Mouse (Mus musculus): ENCODE results near the gene Ezr.

Ezr gene

DNA sequence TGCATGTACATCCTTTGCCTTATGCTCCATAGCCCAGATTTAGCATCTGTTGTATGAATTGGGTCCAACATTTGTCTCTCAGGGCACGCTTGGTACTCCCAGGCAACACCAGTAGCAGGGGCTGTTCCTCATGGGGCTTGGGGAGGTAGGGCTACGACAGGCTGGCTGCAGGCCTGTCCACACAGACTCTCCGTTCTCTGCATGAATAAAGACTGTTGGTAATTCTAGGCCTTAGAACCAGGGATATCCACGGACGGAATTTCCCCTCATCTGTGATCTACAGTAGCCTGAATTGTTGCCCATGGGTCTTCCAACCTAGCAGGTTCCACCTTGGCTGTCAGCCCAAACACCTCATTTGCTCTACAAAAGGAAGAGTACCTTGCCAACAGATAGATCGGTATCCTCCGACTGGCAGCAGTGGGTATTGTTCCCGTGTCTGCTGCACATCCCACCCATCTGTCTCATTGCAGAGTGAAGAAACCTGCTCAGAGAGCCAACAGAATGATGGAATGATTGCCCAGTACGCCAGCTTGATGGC, 7.1 kb upstream of the Ezr start:
- DNase-seq (ENCODE audit: low spot score in 2 of 2), result no peak

DNA sequence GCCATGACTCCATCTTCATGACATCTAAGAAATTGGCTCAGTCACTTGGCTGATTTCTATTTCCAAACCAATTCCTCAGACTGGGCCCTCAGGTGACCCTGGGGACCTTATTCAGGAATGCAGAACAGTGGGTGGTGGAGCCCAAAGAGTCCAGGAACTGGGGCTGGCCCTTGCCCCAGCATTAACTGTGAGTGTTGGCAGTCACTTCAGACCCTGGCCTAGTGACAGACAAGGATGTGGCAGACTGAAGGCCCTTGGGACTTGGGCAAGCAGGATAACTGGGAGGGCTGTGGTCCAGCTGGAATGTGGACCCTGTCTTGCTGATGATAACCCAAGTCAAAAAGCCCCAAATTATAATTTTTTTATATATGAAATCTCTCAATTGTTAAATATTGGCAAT, 6.5 kb upstream of the Ezr start:
- DNase-seq (ENCODE audit: low spot score in 2 of 2), result no peak

GRCm38 (mm10) chr17:6787241-6787640, 4.7 kb upstream of the Ezr start:
- no peak for DNase-seq (ENCODE audit: low spot score in 2 of 2)

- DNase-seq (ENCODE audit: low spot score in 2 of 2), result no peak
Measured at GRCm38 (mm10) chr17:6783756-6784357, 1.3 kb upstream of the Ezr start.

- peak in 1 of 2 experiments; percentile 25 for DNase-seq (ENCODE audit: low spot score in 2 of 2)
Measured at GRCm38 (mm10) chr17:6783006-6783661, 550 bp upstream of the Ezr start.

GRCm38 (mm10) chr17:6782033-6782526, 504 bp downstream of the Ezr start:
- peak in 1 of 2 experiments; percentile 32 for DNase-seq (ENCODE audit: low spot score in 2 of 2)

- DNase-seq (ENCODE audit: low spot score in 2 of 2), result no peak
Measured at GRCm38 (mm10) chr17:6781273-6781672, 1.3 kb downstream of the Ezr start.

DNA sequence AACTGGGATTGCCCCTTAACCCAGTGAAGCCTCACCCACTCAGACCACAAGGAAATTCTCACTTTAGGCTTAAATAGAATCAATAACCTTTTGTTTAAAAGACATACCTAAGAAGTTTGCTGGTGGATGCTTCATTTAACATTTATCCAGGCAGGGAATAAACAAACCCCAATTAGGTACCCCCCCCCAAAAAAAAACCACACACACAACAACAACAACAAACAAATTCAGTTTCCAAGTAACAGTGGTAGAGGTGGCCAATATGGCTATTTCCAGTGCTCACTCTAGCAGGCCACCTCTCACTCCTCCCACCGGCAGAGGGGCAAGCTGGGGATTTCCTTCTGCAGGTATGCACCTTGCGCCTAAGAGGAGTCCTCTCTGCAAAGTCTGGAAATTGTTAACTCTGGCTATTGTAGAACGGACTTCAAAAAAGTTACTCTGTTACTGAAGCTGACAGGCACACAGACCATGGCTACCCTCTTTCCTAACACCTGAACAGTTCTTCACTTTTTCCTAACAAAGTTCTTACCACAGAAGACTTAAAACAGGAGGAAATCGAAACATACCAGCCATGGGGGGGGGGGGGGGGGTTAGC, 2.0 kb downstream of the Ezr start:
- no peak for DNase-seq (ENCODE audit: low spot score in 2 of 2)

GRCm38 (mm10) chr17:6779632-6780031, 3.0 kb downstream of the Ezr start:
- DNase-seq (ENCODE audit: low spot score in 2 of 2), result no peak

DNA sequence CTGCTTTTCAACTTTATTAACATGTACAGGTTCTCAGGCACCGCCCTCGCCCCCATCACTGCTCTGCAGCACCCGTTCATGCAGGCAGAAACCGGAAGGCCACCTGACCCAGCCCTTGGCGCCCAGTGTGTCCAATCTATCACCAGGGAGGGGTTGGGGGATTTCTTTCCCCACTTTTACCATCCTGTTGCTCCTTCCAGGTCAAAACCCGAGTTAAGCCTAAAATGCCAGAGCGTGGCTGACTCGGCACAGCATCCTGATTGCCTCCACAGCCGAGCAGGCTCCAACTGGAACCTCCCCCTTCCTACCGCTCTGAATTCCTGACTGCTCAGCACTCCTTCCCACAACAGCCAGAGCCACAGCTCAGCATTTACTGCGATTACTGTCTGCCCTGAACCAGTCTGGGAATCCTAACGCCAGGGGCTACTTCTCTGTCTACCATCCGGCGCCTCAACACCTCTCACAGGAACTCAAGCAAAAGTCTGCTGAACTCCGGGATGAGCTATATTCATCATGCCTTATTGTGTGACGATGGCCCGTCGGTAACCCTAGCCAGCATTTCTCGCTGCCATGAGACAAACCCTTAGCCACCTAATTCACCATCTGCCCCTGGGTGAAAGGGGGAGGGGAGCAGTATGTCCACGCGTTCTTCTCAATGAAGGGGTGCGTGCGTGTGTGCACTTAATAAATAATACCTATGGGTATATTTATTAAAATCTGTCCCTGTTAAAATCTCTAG, 3.6 kb downstream of the Ezr start:
- peak; percentile 51 to 53 for DNase-seq (ENCODE audit: low spot score in 2 of 2)

DNA sequence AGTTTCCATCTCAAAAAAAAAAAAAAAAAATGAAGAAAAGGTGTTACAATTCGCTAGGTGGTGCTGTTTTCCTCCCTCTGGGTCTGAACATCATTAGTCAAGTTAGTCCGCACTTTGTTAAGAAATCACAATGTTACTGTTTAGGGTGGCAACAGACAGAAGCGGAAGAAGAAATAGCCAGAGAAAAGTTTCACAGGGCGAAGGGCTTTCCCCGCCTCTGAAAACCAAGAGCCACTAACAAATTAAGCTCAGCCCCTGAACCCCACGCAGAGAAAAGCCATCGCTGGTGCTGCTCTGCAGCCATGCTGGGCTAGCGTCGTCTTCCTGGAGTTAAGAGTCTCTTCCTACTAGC, 4.3 kb downstream of the Ezr start:
- DNase-seq (ENCODE audit: low spot score in 2 of 2), result peak; percentile 69 to 73

DNA sequence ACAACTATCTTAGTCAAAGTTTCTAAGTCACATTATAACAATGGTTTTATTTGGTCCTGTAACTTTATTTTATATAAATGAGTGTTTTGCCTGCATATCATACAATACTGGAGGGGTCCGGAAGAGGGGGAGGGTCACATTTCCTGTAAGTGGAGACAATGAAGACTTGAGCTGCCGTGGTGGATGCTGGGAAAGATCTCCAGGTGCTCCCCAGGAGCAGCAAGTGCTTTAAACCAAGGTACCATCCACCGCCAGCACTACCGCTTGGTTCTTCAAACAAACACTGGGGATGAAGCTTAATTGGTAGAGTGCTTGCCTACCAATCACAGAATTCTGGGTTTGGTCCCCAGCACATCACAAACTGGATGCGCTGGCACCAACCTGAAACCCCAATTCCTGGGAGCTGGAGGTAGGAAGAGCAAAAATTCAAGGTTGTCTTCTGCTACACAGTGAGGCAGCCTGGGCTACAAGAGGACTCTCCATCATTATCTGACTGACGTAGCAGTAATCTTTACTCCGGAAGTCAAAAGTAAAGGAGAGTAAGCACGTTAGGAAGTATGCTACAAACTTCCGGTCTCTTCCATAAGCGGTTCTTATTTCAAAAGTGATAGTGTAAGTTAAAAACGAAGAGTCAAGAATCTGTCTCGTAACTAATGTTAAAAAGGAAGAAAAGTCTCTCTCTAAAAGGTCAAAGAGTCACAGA, 4.8 kb downstream of the Ezr start:
- no peak for DNase-seq (ENCODE audit: low spot score in 2 of 2)

- DNase-seq (ENCODE audit: low spot score in 2 of 2), result no peak
Measured at GRCm38 (mm10) chr17:6777061-6777460, 5.5 kb downstream of the Ezr start.

- DNase-seq (ENCODE audit: low spot score in 2 of 2), result no peak
Measured at GRCm38 (mm10) chr17:6776576-6776975, 6.0 kb downstream of the Ezr start.

GRCm38 (mm10) chr17:6776123-6776522, 6.5 kb downstream of the Ezr start:
- no peak for DNase-seq (ENCODE audit: low spot score in 2 of 2)

GRCm38 (mm10) chr17:6775671-6776070, 6.9 kb downstream of the Ezr start:
- no peak for DNase-seq (ENCODE audit: low spot score in 2 of 2)

DNA sequence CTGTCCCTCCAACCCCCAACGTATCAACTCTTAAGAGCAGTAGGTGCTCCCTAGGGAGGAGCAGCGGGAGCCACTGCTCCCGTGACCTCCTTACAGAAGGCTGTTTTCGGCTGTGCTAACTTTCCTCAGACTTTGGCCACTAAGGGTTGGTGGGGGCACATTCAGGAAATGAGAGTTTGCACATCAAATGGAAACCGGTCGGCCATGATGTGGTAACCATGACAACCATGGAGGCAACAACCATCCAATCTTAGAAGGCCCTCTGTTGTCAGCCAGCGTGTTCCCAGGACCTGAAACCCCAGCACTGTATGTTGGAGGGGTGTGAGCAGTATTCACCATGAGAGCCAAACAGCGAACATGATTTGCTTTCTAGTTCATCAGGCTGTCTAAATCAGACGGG, 7.4 kb downstream of the Ezr start:
- DNase-seq (ENCODE audit: low spot score in 2 of 2), result no peak

GRCm38 (mm10) chr17:6773249-6773966, 9.2 kb downstream of the Ezr start:
- no peak for DNase-seq (ENCODE audit: low spot score in 2 of 2)

GRCm38 (mm10) chr17:6772490-6772773, 10.2 kb downstream of the Ezr start:
- no peak for DNase-seq (ENCODE audit: low spot score in 2 of 2)

DNA sequence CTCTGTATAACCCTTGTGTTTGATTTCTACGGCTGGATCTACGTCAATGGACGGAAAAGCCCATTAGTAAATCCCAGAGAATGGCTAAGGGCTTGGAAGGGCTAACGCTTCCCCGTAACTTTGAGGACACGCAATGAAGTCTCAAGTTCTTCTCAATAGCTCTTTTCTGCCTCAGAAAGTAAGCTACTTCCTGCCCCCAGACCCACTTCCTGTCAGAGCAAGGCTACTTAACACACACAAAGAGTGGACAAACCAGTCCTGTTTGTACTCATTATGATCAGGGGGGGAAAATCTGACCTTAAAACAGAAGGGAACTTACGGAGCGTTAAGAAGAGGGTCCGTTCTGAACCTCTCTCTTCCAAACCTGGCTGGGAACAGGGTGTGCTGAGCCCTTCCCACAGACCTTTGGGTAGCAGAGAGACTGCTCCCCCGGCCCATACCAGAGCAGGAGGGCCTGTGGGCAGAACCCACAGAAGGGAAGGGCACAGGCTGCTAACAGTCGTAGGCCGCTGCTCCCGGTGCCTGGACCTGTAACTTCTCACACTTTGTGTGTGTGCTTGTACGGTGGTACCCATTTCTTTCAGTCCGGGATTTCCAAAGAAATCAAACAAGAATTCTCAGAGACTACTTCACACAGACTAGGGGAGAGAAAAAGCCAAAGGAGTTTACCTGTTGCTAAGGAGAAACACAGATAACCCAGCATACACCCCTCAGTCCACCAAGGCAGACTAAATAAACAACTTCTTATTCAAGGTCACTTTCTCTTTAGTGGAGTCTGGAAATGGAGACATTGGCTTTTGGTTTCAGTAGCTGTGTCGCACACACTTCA, 10.7 kb downstream of the Ezr start:
- DNase-seq (ENCODE audit: low spot score in 2 of 2), result no peak
